Mouse (Mus musculus): ENCODE results near the gene Ppp1r1b.

DNA sequence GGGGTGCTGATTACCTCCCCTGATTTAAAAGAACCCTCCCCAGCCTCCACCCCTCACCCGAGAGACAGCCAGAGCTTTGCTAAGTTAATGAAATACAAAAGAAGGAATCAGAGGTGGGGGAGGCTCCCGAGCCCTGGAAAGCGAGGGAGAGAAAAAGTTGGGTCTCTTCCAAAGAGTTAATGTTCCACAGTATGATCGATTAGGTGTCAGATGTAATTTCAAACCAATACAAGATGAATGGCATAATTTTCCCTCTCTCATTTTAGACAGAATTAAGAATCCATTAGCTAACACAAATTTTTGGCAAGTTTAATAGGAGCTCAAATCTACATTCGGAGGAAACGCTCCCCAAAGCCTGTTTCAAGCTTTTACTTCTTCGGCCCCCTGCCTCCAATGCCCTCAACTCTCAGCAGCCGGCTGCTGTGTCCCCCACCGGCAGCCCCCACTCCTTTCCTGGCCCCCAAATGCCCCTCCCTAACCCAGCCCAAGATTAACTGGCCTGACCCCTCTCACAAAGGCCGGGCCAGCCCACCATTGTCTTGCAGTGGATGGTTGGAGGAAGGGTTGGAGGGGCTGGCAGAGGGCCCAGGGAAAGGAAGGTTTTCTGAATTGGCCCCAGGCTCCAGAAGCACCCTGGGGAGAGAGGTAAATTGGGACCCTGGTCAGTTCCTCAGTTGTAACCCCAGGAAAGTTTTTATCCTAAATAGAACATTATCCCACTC lies 49.6 kb upstream of the Ppp1r1b start:
- TF ChIP-seq CTCF (IDR thresholded peaks at IDR 0.05; ENCODE audit: low read depth) (no peak), EP300 (IDR thresholded peaks at IDR 0.05; ENCODE audit: low read depth) (no peak)
